Mouse (Mus musculus): ENCODE results near the gene E130114P18Rik.

The E130114P18Rik gene

DNA sequence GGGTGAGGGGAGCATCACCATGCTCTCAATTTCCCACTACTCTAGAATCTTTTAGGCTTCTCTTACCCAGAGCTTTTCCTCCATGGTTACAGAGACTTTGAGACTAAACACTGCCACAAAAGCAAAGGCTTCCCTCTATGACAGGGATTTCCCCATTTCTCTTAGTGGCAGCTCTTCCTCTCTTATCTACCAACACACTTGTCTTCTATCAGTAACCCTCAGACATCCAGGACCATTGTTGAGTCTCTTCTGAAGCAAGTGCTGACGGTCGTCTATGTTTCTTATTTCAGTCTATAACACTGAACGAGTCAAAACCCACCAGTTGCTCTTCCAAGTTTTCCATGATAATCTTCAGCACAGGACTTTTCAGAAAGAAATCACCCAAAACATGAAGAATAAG, 137.5 kb downstream of the E130114P18Rik start:
- DNase-seq = no peak

DNA sequence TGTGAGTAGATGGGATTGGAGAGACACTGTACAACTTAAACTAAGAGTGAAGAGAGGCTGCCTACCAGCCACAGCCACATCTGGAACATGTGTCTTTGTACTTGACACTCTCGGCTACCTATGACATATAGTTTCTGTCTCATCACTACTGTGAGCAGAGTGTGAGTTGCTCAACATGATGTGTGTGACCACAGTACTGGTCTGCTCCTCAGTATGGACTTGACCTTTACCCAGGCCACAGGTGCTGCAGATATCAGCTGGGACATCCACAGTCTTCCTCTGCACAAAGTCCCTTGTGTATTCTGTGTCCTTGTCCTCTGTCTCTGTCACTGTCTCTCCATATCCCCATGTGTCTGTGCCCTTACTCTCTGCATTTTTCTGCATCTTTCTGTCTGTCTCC, 141.3 kb downstream of the E130114P18Rik start:
- DNase-seq = no peak

- DNase-seq = no peak
Observed at GRCm38 (mm10) chr4:97635757-97636292, 142.1 kb downstream of the E130114P18Rik start.

GRCm38 (mm10) chr4:97635296-97635755, 142.6 kb downstream of the E130114P18Rik start:
- no peak for DNase-seq

DNA sequence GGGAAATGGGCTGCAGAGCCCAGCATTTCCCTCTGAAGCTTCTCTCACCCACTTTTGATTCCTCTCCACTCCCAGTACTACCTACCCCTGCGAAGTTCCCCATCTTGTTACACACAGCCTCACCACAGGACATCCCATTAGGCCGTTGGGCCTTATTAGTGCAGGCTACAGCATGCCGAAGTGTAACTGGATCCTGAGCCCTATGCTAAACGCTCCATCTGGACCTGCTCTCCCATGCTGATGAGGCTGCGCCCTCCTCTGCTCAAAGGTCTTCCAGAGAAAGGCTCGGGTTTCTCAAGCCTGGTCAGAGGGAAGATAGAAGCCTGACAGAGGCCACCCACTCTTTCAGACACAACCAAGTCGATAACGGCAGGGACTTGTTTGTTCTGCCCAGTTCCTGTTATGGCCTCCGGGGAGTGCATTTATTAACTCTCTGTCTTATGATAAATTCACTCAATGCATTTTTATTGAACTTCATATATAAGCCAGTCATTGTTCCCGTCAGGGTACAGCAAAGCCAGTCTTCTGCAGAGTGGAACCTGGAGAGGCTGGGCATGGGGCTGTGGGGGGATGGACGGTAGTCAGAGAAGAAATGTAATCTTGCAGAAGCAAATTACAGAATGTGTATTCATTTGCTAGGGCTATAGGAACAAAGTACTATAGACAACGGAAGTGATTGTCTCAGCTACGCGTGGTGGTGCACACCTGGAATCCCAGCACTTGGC, 148.8 kb downstream of the E130114P18Rik start:
- no peak for DNase-seq

DNA sequence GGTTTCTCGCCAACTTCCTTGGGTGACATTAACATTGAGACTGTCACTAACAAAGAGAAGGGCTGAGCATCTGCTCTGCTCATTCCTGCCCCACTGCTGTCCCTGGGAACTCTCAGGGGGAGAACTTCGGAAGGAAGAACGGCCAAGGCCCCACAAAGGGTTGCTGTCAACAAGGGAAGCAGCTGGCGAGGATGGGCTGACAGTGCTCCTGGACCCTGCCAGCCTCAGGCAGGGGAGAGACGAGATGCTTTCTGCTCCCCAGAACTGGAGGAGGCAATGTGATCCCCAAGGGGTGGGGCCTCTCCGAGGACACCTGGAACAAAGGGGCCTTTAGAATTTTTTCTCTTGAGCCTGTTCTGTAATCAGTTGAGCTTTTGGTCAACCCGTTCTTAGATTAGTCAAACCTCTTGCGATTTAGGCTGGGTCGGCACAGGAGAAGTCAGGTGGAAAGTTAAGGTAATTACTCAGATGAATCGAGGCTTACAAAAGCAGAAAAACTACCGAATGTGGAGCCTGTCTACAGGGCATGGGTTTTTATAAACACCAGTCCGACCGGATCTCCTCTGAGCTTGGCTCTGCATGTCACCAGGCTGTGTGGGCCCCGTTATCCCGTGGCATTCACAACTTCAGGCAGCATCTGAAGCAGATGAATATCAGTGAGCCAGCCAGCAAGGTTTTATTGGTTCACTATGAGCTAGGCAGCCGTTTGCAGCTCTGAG, 151.7 kb downstream of the E130114P18Rik start:
- DNase-seq = no peak

DNA sequence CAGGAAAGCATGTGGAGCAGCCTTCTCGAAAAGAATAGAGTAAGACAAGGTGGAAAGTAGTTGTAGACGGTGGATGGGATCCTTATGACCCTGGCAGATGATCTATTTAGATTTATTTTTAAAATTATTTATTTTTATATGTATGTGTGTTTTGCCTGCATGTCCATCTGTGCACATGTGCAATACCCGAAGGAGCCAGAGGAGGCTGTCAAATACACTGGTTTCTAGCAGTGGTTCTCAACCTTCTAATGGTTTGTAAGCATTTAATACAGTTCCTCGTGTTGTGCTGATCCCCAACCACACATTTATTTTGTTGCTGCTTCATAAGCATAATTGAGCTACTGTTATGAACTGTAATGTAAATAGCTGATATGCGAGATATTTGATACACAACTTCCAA, 154.7 kb downstream of the E130114P18Rik start:
- peak in 1 of 2 experiments; percentile 32 for DNase-seq

DNA sequence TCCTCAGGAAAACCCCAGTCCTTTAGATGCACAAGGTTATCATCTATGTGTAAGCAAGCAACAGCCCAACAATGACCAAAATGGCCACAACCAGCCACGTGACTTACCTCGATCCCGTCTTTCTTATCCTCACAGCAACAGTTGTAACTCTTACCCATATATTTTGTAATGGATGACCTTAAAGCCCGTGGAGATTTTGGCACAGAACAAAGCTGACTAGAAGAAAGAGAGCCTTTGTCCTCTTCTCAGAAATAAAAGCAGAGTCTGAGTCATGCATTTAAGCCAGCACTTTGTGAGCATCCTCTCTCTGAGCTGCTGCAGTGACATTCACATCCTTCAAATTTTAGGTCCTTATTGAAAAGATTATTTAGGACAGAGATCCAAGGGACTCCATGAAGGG, 156.1 kb downstream of the E130114P18Rik start:
- DNase-seq = no peak

DNA sequence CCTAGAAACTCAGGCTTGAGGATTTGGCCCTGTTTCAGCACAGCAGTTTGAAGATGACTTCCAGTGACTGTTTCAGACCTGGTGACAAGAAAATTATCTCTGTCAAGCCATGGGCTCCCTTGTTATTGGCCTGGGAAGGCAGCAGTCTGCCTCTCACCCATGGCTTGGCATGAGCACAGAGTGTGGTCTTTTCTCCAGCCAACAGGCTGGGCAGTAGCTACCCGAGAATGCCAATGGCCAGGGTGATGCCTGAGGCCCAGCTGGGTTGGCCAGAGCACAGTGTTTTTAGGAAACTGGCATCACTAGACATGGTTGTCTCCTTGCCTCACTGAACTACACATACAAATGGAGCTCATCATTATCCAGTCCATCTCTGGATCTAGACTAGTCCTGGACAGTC, 157.5 kb downstream of the E130114P18Rik start:
- no peak for DNase-seq

DNA sequence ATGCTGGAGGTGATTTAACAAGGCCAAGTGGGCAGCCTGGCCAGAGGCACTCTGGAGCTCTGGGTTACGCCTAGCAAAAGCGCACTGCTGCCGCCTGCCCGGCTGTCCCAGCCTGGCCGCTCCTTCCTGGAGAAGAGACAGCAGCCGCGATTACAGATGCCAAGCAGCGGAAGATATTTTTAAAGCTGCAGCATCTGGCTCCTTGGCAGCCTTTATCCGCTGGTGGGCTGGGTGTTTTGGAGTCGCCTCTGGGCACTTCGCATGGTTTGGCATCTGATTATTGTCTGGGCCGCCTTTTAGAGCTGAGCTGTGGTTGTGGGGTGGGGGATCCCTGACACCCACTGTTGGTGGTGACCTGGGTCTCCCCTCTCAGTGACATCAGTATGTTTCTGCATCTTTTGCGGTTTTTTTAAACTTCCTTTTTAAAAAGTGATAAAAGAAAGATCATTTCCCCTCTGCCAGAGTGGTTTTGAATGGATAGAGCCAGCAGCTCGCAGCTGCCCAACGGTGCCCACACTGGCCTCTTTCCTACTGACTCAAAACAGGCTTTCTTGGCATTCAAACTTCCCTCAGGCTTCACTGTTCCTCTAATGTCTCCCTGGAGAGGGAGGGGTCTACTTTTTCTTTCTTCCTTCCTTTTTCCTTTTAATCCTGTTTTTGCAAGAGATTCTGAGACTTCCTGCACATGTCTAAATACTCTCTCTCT, 159.1 kb downstream of the E130114P18Rik start:
- no peak for DNase-seq

GRCm38 (mm10) chr4:97615031-97615430, 162.8 kb downstream of the E130114P18Rik start:
- no peak for DNase-seq

DNA sequence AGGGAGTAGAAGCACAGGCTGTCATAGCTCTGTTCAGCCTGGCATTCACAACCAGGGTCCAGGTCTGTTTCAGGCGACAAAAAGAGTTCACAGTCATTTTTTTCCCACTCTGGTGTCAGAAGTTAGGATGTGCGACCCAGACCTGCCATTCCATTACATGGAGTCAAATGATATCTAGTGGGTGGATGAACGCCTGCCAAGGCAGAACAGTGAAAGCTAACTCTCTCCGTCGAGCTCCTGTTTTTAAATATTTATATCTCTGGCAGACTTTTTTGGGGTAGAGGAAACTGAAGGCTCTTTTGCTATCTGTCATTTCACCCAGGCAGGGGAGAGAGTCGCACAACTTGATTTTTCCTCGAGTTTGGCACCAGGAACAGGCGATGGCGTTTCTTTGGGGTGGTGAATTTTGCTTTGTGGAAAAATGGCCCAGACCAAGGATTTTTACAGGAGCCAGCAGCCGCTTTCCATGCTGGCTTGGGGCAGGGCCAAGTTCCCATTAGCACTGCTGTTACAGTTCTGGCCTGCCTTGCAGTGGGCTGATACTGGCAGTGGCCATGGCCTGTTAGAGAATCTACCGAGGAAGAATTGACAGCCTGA, 166.5 kb downstream of the E130114P18Rik start:
- DNase-seq = peak in 1 of 2 experiments; percentile 14

- no peak for DNase-seq
Observed at GRCm38 (mm10) chr4:97609831-97610727, 167.8 kb downstream of the E130114P18Rik start.

DNA sequence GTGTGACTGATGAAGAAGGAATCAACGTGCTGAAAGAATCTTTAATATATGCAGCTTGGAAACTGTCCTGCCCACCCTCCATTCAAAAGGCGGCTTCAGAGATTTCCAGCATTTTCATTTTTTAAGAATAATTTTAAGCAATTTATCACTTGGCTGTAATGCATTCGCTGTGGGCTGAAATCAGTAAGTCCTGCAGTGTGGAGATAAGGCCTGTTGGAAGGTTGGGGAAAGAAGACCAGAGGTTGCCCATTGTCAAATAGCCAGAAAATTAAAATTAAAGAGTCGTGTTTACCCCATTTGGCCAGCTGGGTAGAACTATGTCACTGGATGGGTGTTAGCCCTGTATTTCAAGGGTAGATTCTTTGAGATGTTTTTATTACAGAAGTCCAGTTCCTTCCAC, 168.5 kb downstream of the E130114P18Rik start:
- no peak for DNase-seq

DNA sequence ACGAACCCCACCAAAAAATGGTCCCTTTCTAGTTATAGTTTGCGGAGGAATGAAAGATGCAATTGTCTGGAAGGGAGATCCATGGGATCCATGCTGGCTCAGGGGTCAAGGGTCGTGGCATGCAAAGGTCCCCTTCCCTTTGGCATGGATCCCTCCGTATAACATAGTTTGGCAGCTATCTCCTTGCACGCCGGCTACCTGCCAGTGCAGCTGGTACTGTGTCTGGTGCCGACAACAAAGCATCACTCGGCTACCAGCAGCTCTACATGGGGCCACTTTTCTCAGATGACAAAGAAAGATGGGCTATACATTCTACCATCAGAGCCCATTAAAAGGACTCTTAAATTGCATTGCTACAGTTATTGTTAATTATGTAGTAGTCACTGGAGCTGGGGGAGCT, 169.2 kb downstream of the E130114P18Rik start:
- DNase-seq = no peak

- no peak for DNase-seq
Observed at GRCm38 (mm10) chr4:97608134-97608533, 169.7 kb downstream of the E130114P18Rik start.

- DNase-seq = no peak
Observed at GRCm38 (mm10) chr4:97607169-97607568, 170.7 kb downstream of the E130114P18Rik start.

DNA sequence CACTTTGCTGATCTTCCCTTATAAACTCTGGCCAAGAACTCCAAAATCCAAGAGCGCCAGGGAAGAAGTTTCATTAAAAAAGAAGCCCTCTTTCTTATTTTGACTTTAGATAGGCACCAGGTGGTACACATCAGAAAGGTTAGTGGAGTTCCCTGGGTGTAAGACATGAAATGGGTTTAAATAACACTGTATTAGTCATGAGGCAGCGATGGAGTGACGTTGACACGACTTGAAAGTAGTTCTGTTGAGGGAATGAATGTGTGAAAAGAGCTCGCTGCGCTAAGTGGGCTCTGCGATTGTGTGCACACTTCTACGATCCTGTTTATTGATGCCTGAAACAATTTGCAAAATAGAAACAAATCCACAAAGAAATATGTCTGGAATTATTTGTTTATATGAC, 171.4 kb downstream of the E130114P18Rik start:
- DNase-seq = no peak

DNA sequence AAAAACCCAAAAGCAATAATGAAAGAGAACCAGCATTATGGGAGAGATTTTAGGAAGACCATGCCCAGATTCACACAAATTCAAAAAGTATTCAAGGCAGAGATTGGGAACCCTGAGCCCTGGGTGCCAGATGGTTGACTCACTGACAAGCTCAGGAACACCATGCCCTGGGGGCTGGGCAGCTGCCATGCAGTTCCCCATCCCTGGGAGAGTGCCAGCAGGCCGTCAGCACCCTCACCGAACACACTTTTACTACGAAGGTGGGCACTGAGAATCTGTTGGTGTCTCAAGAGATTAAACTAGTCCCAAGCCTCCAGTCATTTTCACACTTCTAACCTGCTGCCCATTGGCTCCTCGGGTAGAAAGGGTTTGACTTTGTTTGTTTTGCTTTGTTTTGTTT, 175.3 kb downstream of the E130114P18Rik start:
- DNase-seq = no peak

DNA sequence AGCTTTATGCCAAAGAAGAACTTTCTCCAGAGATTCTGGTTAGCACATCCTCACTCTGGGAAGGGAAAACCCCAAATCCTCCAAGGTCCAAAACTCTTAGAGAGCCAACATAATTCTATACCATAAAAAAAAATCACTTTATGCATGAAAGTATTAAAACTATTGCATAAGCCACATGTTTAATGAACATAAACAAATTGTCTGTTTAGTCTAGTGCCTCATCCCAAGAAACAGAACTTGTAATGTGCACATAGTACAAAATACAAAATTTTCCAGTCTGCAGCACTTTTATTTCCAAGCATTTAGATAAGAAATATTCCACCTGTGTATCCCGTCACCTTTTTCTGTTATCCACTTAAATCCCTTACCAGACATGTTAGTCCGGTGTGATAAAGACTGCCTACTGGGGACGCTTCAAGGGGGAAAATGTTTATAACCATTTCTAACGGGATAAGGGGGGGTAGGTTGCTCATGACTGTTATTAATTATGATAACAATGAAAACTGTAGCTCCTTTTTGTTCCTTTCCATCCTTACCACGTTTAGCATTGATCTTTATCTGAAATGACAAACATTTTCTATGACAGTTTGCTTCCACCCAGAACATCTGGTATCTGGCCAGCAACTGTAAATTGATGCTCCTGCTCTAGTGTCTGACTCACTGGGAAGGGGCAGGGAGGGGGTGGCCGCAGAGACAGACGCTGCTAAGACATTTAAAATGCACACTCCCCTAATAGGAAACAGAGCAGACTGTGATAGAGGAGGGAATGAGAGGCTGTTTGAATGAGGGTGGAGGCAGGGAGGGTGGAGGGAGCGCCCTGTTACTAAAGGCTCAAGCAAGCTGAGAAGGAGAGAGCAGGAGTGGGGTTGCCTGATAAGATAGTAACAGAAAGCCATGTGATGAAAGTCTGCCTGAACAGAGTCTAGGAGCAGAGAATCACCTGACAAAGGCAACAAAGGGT, 176.7 kb downstream of the E130114P18Rik start:
- DNase-seq = no peak

GRCm38 (mm10) chr4:97597443-97597842, 180.4 kb downstream of the E130114P18Rik start:
- DNase-seq = no peak

All from kidney, postnatal 25 days (tissue).